Mouse (Mus musculus): ENCODE measurements around the gene Oas2.

Oas2 gene

DNA sequence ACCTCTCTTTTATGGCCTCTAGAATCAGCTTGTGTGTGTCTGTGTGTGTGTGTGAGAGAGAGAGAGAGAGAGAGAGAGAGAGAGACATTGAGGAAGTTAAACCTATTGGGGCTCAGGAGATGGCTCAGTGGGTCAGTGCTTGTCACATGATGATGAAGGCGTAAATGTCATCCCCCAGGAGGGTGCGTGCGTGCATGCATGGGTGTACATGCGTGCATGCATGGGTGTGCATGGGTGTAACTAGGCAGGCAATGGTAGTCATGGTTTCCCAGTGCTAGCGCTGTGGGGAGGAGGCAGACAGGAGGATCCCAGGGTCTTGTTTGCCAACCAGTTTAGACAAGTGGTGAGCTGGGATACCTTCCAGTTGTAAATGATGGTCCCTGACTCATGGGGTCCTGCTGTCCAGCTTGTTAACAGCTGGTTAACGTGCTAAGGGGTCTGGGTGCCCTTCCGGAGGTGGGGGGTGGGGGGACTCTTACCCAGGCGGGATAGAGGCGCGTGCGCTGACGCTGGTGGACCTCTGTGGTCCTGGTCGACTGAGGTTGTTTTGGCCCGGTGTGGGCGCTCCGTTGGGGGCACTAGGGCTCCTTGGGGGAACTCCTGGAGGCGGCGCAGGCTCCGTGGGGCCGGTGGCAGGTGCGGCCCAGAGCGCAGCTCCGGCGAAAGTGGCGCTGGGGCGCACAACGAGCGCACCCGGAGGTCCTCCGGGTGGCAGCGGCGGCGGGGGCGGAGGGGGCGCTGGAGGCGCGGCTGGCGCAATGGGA lies 55.5 kb downstream of the Oas2 start:
- DNase-seq, result no peak

DNA sequence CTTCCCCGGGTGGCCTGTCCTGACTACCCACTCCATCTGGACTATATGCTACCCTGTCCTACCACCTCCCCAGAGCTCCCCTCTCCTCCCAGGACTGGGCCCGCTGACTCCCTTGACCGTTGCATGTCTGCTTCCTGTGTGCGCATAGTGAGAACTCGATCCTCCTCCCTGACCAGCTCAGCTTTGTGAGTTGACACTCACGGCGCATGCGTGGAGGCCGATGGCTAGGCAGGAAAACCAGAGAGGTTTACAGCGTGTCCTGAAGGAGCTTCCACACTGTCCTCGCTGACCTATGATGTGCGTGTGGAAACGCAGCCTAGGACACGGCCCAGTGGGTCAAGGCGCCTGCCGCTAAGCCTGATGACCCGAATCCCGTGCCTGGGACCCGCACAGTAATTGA lies 57.6 kb downstream of the Oas2 start:
- DNase-seq, result no peak

DNA sequence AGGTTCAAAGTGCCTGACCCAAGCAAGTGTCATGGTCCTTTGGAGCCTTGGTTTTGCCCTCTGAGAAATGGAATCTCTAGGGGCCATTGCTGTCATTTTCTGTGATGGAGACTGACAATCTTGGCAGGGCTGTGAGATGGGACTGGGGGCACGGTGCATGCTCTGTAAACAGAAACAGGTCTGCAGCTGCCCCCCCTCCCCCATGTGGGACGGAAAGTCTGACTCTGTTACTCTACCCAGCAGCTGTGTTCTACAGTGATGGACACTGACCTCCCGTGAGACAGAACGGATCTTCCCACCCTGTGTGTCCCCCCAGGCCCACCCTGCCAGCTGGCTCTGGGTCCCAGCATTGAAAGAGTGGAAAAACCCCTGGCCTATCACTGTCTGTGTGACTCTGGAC lies 59.2 kb downstream of the Oas2 start:
- DNase-seq, result no peak

DNA sequence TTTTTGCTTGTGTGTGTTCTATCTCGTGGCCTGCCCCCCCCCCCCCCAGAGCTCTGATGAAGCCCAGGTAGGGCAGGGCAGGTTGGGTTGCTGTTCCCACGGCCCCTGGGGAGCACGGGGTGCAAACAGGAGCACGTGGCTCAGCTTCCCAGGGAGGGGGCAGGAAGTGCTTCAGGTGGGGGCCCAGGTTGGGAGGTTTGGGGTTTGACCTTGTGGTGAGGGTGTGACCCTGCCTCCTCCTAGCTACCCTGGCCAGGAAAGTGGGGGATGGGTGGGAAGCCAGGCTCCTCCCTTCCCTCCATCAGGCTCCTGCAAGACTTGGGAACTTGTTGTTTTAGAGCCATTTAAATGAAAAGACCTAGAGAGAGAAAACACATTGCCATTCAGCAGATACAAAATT lies 61.2 kb downstream of the Oas2 start:
- no peak for DNase-seq

DNA sequence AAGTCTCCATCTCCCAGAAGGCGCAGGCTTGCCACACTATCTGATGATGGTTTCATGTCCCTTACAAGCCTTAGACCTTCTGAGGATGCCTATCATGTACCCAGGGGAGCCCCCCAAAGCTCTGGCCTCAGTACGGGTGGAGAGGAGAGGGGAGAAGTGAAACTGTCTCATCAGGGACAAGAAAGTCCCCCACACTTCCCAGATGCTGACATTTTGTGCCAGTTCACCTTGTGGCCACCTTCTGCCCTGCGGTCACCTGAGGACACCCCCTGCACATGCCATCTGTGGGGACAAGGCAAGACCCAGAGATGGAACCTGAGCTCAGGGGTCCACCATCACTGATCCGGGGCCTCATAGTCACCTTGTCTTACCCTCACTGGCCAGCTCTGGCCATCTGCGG lies 61.8 kb downstream of the Oas2 start:
- no peak for DNase-seq

DNA sequence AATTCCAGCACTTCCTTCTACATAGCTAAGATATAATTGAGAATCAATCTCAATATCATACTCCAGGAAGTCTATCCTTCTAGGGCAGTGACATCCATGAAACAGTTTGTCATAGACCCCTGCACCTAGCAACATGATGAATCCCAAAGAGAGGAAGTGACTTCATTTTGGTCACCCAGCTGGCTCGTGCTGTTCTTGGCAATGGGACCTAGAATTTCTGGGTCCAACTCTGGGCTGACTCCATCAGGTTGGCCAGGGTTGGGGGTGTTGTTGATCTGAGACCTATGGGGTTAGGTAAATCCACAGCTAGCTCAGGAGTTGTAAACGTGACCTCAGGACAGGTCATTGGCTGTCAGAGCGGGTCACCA lies 62.2 kb downstream of the Oas2 start:
- no peak for DNase-seq

DNA sequence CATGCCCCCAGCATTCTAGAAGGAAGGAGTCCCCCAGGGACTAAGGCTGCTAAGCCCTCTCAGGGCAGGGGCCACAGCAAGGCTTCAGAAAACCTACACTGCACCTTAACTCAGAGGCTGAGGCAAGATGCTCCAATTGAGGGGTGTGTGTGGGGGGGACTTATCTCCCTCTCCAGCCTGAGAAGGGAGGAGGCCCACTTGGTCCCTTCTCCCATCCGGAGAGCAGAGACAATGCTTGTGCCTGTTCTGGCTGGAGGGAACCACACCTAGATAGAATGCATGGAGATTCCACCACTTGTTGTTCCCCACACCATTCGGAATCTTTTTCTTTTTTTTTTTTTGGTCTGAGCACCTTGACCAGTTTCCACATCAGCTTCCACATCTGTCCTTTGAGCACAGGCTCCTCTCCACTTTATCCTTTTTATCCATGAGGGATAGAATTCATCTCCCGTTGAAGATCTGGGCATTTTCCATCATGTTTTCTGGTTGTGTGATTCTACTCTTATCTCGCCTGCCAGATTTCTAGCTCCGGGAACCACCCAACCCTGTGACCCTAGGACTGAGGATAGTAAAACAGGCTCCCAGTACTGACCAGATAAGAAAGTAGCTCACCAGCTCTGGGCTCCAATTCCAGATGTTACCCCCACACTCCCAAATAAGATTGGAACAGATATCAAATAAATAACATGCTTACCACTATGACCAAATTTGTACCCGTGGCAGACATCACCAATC lies 62.7 kb downstream of the Oas2 start:
- no peak for DNase-seq

DNA sequence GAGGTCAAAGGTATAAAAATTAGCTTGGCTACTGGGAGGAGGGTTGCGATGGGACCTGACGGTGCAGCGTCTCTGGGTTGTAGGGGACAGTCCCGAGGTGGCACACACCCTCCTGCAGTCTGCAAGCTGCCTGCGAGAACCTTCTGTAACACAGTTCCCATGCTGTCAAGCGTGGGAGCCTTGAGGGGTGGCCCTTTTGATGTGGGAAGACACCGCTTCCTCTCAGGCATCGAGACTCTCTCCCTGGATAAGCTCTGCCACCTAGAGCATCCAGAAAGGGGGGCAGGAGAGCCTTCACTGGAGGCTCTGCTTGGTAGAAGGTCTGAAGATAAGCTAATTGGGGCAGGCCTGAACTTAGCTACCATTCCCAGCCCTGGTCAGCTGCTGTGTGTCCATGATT lies 64.0 kb downstream of the Oas2 start:
- no peak for DNase-seq

DNA sequence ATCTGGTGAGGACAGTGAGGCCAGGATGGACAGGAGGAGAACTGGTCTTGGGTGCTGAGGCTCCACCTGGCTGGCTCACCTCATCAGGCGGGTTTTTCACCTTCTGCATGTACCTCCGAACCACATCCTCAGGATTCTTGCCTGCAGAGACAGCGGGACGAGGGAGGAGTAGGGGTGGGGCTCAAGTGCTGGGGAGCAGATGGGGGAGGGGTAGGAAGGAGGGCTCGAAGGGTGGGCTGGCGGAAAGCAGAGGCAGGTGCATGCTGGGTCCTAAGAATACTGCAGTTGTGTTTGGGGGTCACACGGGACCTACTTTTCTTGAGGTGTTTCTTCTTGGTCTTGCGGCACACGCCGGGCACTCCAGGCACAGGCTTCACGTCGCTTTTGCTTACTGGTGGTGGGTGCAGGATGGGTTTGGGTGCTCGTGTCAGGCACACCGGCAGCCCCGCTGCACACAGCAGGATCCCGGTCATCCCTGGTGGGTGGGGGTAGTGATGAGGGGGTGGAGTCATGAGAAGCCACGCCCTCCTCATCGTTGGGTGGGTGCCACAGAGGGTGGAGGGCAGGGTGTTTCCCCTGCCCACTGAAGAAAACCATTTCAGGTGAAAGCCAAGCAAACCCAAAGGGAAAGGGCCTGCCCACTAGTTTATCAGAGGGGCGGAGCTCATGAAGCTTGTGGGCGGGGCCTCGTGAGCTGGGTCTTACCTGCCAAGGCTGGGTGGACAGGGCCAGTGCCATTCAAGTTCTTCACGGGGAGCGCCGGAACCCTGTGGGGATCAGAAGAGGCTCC lies 66.5 kb downstream of the Oas2 start:
- no peak for DNase-seq

DNA sequence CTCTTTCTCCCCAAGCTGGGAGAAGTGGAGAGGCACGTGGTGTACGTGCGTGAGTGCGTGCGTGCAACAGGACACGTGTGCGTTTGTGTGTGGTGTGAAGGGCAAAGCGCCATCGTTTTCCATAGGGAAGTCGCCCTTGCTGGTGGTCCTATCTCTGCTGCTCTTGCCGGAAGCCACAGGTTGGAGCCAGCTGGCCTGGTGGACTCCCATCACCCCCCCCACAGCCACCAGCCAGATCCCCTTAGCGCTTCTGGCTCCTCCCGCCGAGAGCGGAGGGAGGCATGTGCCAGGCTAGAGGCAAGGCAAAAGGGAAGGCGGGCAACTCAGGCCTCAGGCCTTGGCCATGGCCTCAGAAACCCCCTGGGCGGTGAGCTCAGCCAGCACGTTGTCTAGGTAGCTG lies 68.7 kb downstream of the Oas2 start:
- DNase-seq, result peak; percentile 25

Data from right cerebral cortex, adult 18-20 months (tissue).